Mouse (Mus musculus): ENCODE measurements around the gene Metrnl. TPM values are rescaled to one million over a fixed set of nuclear protein-coding genes. Genes with fewer than 3 reads are reported as not detected.

Metrnl gene
- polyA plus RNA-seq, 1 experiment from 2014 or later = 23.4 TPM

DNA sequence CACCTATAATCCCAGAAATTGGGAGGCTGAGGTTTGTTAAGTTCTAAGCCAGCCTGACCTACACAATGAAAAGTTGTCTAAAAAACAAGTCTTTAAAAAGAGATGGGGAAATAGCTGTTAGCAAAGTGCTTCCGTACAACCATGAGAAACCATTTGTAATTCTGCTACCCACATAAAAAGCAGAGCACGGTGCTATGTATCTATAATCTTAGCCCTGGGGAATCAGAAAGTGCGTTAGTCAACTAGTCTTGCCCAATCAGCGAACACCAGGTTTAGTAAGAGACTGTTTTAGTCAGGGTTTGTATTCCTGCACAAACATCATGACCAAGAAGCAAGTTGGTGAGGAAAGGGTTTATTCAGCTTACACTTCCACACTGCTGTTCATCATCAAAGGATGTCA lies 33.8 kb upstream of the Metrnl start:
- 92% methylated on average over 4 of the region's 4 CpGs for WGBS
- no peak overlapping the region for H3K27ac ChIP-seq (replicated peaks)

DNA sequence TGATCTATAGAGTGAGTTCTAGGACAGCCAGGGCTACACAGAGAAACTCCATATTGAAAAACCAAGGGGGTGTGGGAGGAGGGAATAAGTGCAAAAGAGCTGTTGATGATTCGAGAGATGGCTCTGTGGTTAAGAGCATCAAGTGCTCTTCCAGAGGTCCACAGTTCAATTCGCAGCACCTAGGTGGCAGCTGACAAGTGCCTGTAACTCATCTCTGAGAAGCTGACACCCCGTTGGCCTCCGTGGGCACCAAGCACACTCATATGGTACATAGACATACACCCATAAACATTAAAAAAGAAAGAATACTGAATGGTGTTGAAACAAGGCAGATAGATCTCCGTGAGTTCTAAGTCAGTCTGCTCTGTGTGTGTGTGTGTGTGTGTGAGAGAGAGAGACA lies 32.6 kb upstream of the Metrnl start:
- Histone ChIP-seq H3K9me3 (replicated peaks) (no peaks in the 10 kb centered on the region), H3K27me3 (replicated peaks) (no peaks in the 10 kb centered on the region), H3K4me2 (no peak overlapping the region), H3K36me3 (peaks cover 5% of the 10 kb centered on the region; the same call in 1 of the 2 replicates), H3K27ac (replicated peaks) (no peak overlapping the region), H3K4me1 (peaks cover 11% of the 10 kb centered on the region), H3K9ac (replicated peaks) (no peak overlapping the region), H3K4me3 (replicated peaks) (no peak overlapping the region)
- ATAC-seq (ENCODE audit: low FRiP score) = no peak
- WGBS = 95% methylated on average over 5 of the region's 5 CpGs

More for the DNA sequence above, 33.8 kb upstream of the Metrnl start:
- no peak for ATAC-seq (ENCODE audit: low FRiP score)
- H3K27me3 ChIP-seq (replicated peaks) = no peaks in the 10 kb centered on the region
- no peak overlapping the region for H3K9ac ChIP-seq (replicated peaks)
- H3K4me3 ChIP-seq (replicated peaks) = no peak overlapping the region
- H3K4me2 ChIP-seq = no peak overlapping the region
- peaks cover 6% of the 10 kb centered on the region; the same call in 1 of the 2 replicates for H3K4me1 ChIP-seq
- H3K36me3 ChIP-seq = peaks cover 5% of the 10 kb centered on the region; the same call in 1 of the 2 replicates
- no peaks in the 10 kb centered on the region for H3K9me3 ChIP-seq (replicated peaks)

DNA sequence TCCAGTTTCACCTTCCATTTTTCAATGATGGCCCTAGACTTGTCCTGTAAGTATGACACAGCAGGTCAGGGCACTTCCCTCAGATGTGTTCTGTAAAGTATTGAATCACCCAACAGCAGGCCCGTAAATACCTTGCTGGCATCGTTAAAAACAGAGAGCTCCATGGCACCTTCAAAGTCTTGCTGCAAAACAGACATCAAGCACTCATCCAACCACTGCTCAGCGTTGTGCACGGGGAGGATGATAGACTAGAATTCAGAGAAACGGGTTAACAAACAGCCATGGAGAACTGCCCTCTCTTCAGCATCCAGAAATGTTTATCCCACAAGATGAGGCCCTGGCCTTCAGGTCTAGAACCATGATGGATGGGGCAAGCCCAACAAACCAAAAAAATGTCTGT lies 30.4 kb upstream of the Metrnl start:
- Histone ChIP-seq H3K4me3 (replicated peaks) (no peak overlapping the region), H3K27me3 (replicated peaks) (no peaks in the 10 kb centered on the region), H3K9ac (replicated peaks) (no peak overlapping the region), H3K4me1 (peaks cover 12% of the 10 kb centered on the region), H3K4me2 (no peak overlapping the region), H3K27ac (replicated peaks) (no peak overlapping the region), H3K36me3 (peaks cover 5% of the 10 kb centered on the region; the same call in 1 of the 2 replicates), H3K9me3 (replicated peaks) (0 out of 2 replicates have a peak, but pooled peaks cover under 1% of the 10 kb centered on the region)
- 94% methylated on average over 5 of the region's 5 CpGs for WGBS
- ATAC-seq (ENCODE audit: low FRiP score) = no peak

DNA sequence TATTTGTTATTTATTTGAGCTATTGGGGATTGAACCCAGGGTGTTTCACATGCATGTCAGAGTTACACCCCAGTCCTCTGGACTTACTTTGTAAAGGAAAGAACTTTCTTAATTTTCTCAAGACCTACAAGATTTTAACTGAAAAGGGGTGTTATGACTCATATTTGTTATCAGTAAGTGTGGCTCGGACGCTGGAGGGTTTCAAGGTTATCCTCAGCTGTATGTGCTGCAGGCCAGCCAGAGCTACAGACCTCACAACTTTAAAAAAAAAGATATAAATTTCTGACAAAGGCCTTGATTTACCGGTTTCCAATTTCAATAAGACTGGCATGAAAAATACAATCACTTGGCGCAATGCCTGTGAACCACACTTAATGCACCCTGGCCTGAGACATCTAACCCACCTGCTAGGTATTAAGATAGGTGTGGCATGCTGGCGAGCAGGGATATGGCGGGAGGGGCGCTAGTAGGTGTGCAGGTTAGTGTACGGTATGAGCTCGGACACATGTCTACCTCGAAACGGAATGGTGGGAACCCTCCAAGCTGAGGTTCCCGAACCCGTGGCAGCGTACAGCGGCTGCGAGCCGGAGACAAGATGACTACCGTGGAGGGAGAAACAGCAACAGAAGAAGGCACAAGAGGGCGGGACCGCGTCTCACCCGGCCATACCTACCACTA lies 28.9 kb upstream of the Metrnl start:
- no peaks in the 10 kb centered on the region for H3K27me3 ChIP-seq (replicated peaks)
- H3K27ac ChIP-seq (replicated peaks) = peak overlapping the region; percentile 94
- peak overlapping the region; percentile 71 for H3K4me3 ChIP-seq (replicated peaks)
- peaks cover 12% of the 10 kb centered on the region for H3K4me1 ChIP-seq
- H3K9me3 ChIP-seq (replicated peaks) = 0 out of 2 replicates have a peak, but pooled peaks cover 3% of the 10 kb centered on the region
- H3K4me2 ChIP-seq = peak overlapping the region; percentile 77
- peak overlapping the region; percentile 84 for H3K9ac ChIP-seq (replicated peaks)
- 3% methylated on average over 22 of the region's 22 CpGs for WGBS
- peak; percentile 69 for ATAC-seq (ENCODE audit: low FRiP score)
- H3K36me3 ChIP-seq = peaks cover 5% of the 10 kb centered on the region; the same call in 1 of the 2 replicates

DNA sequence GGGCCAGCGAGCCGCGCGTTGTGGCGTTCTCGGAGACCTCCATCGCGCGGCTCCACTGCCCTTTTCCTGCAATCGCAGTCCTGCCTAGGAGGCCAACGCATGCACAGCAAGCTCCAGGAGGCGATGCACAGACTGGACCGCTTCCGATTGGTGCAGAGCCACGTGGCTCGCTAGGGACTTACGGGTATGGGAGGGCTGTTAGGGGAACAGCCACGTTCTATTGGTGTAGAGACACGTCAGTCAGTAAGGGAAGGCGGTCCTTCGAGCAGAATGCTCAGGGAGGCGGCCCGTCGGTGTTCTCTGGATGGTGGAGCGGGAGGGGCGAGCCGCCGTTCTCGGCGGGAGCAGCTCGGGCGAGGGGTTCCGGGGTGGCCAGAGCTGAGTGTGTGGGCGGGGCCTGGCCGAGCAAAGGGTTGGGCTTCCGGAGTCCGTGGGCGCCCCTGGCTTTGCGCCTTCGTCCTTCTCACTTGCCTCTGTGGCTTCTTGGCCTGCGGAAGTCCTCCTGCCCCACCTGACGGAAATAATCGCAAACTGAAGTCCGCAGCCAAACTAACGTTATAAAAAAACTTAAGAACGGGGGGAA lies 28.3 kb upstream of the Metrnl start, which contains the start of gene B3gntl1:
TSS of gene B3gntl1 (minus strand) at position 164 of the 583 bp plus-strand sequence.
- H3K27ac ChIP-seq (replicated peaks) = peak within 1 kb of the TSS; percentile 94
- under 1% methylated on average over 46 of the region's 46 CpGs for WGBS

DNA sequence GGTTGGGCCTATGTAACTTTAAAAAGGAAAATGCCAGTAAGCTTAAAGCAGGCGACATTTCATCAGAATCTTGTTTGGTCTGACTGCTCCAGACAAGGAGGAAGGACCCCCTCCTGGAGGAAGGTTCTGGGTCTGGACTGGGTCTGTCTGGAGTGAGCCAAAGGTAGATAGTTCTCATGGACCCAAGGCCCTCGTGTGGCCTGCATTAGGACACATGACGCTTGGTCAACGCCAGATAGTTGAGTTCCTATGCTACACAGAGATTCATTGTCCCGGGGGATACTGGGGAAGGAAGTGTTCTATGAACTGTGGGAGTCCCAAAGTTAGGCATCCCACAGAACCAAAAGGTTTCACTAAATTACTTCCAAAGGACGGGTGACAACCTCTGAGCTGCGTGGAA lies 27.7 kb upstream of the Metrnl start:
- Histone ChIP-seq H3K9me3 (replicated peaks) (0 out of 2 replicates have a peak, but pooled peaks cover 3% of the 10 kb centered on the region), H3K4me2 (peak overlapping the region; percentile 77), H3K9ac (replicated peaks) (peak overlapping the region; percentile 46), H3K27me3 (replicated peaks) (no peaks in the 10 kb centered on the region), H3K36me3 (peaks cover 3% of the 10 kb centered on the region; the same call in 1 of the 2 replicates), H3K4me1 (peaks cover 12% of the 10 kb centered on the region), H3K27ac (replicated peaks) (peak overlapping the region; percentile 94), H3K4me3 (replicated peaks) (peak overlapping the region; percentile 71)
- ATAC-seq (ENCODE audit: low FRiP score) = peak; percentile 12
- 72% methylated on average over 7 of the region's 7 CpGs for WGBS

More for the DNA sequence above, 28.3 kb upstream of the Metrnl start, which contains the start of gene B3gntl1:
- Histone ChIP-seq H3K9ac (replicated peaks) (peak within 1 kb of the TSS; percentile 84), H3K27me3 (replicated peaks) (no peaks in the 10 kb centered on the region), H3K4me3 (replicated peaks) (peak within 1 kb of the TSS; percentile 71), H3K4me1 (peaks cover 12% of the 10 kb centered on the region), H3K4me2 (peak within 1 kb of the TSS; percentile 77), H3K9me3 (replicated peaks) (0 out of 2 replicates have a peak, but pooled peaks cover 3% of the 10 kb centered on the region), H3K36me3 (peaks cover 5% of the 10 kb centered on the region; the same call in 1 of the 2 replicates)
- ATAC-seq (ENCODE audit: low FRiP score) = peak; percentile 100

DNA sequence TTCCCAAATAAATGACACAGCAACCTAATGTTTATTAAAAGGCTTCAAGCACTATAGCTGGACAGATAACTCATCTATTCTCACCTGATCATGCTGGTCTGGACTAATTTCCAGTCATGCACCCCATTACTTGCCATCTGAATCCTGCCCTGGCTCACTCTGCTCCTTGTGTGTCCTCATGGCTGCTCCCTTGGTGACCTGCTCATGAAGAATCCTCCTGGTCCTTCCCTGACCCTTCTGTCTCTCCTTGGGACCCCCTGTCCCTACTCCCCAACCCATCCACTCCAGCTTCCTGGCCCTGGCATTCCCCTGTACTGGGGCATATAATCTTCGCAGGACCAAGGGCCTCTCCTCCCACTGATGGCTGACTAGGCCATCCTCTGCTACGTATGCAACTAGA lies 24.5 kb upstream of the Metrnl start:
- no peak overlapping the region for H3K4me2 ChIP-seq
- ATAC-seq (ENCODE audit: low FRiP score) = no peak
- no peak overlapping the region for H3K27ac ChIP-seq (replicated peaks)
- no peak overlapping the region for H3K9ac ChIP-seq (replicated peaks)
- whole genome bisulfite sequencing = 95% methylated on average over 2 of the region's 2 CpGs
- H3K9me3 ChIP-seq (replicated peaks) = 0 out of 2 replicates have a peak, but pooled peaks cover 3% of the 10 kb centered on the region
- H3K27me3 ChIP-seq (replicated peaks) = no peaks in the 10 kb centered on the region
- no peaks in the 10 kb centered on the region for H3K36me3 ChIP-seq
- peaks cover 12% of the 10 kb centered on the region for H3K4me1 ChIP-seq
- H3K4me3 ChIP-seq (replicated peaks) = no peak overlapping the region

DNA sequence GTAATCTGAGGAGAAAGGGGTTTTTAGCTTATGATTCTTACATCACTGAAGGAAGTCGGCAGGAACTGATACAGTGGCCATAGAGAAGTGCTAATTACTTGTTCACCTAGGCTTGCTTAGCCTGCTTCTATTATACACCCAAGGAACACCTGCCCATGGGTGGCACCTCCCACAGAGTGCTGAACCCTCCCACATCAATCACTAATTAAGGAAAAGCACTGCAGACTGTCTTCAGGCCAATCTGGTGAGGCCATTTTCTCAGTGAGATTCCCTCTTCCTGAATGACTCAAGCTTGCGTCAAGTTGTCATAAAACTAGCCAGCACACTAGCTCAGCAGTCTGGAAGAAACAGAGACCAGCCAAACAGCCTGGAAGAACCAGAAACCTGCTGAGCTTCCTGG lies 21.8 kb upstream of the Metrnl start:
- no peaks in the 10 kb centered on the region for H3K36me3 ChIP-seq
- WGBS = 69% methylated on average over 2 of the region's 2 CpGs
- no peak for ATAC-seq (ENCODE audit: low FRiP score)
- H3K9ac ChIP-seq (replicated peaks) = no peak overlapping the region
- H3K4me1 ChIP-seq = peaks cover 5% of the 10 kb centered on the region; the same call in 1 of the 2 replicates
- no peaks in the 10 kb centered on the region for H3K27me3 ChIP-seq (replicated peaks)
- H3K4me3 ChIP-seq (replicated peaks) = no peak overlapping the region
- no peak overlapping the region for H3K4me2 ChIP-seq
- no peak overlapping the region for H3K27ac ChIP-seq (replicated peaks)
- H3K9me3 ChIP-seq (replicated peaks) = 0 out of 2 replicates have a peak, but pooled peaks cover 3% of the 10 kb centered on the region

DNA sequence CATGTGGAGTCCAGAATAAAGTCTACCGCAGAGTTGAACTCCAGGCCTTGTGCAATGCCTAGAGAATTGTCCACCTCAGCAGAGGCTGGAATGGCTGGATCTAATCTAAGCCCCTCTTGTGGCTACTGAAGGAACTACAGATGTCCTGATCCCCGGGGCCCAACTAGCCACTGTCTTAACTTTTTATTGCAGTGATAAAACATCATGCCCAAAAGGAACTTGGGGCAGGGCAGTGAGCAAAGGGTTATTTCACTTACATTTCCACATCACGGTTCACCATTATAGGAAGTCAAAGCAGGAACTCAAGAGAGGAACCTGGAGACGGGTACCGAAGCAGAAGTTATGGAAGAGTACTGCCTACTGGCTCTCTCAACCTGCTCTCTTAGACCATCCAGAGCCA lies 20.6 kb upstream of the Metrnl start:
- no peak overlapping the region for H3K27ac ChIP-seq (replicated peaks)
- no peak for ATAC-seq (ENCODE audit: low FRiP score)
- no peak overlapping the region for H3K4me2 ChIP-seq
- 0 out of 2 replicates have a peak, but pooled peaks cover 3% of the 10 kb centered on the region for H3K9me3 ChIP-seq (replicated peaks)
- H3K36me3 ChIP-seq = no peaks in the 10 kb centered on the region
- H3K9ac ChIP-seq (replicated peaks) = no peak overlapping the region
- H3K4me3 ChIP-seq (replicated peaks) = no peak overlapping the region
- H3K27me3 ChIP-seq (replicated peaks) = no peaks in the 10 kb centered on the region
- WGBS = 71% methylated on average over 5 of the region's 5 CpGs
- H3K4me1 ChIP-seq = peaks cover 5% of the 10 kb centered on the region; the same call in 1 of the 2 replicates

DNA sequence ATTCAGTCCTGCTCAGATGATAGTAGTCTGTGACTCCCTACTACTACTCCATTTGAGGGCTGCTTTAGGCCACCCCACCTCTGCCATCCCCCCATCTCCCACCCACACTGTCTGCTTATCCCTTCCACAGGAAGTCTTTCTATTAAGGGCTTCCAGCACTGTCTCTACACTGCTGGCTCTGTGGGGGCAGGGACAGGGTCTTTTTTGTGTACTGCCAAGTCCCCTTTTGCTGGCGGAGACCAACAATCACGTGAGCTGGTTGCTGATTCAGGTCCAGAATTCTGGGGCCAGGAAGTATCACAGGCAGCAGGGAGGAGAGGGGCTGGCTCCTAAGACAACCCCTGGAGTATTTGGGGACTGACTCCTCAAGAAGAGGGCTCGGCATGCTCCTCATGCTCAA lies 18.1 kb upstream of the Metrnl start:
- Histone ChIP-seq H3K9ac (replicated peaks) (no peak overlapping the region), H3K9me3 (replicated peaks) (no peaks in the 10 kb centered on the region), H3K4me2 (no peak overlapping the region), H3K4me1 (peaks cover 5% of the 10 kb centered on the region; the same call in 1 of the 2 replicates), H3K27ac (replicated peaks) (0 out of 2 replicates have a peak overlapping the region, but pooled peaks have one; percentile 18), H3K36me3 (no peaks in the 10 kb centered on the region), H3K27me3 (replicated peaks) (no peaks in the 10 kb centered on the region), H3K4me3 (replicated peaks) (no peak overlapping the region)
- 44% methylated on average over 3 of the region's 3 CpGs for whole genome bisulfite sequencing
- peak; percentile 41; the same call in 1 of the 2 replicates for ATAC-seq (ENCODE audit: low FRiP score)

DNA sequence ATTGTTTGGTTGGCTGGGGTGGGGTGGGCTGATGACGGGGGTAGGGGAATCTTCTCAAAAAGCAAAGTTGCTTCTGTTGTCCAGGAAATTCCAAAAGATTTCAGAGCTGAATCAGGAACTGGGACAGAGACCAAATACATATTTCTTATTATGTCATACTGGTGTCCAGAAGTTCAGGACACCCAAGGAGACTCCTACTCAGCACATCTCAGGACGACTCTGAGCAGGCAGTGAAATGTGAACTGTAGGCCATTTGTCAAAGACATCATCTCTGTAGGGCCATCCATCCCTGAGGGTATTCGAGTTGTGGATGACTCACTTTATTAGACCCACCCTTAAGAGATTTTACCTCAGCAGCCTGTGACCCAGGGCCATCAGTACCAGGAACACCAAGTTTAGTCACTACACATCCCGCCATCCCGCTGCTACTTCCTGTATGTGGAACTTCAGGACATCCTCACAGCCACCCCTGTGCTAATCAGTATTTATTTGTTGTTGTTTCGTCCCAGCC lies 15.8 kb upstream of the Metrnl start:
- Histone ChIP-seq H3K9me3 (replicated peaks) (no peaks in the 10 kb centered on the region), H3K4me1 (peaks cover 5% of the 10 kb centered on the region; the same call in 1 of the 2 replicates), H3K4me3 (replicated peaks) (no peak overlapping the region), H3K4me2 (no peak overlapping the region), H3K36me3 (no peaks in the 10 kb centered on the region), H3K27ac (replicated peaks) (no peak overlapping the region), H3K9ac (replicated peaks) (no peak overlapping the region), H3K27me3 (replicated peaks) (no peaks in the 10 kb centered on the region)
- ATAC-seq (ENCODE audit: low FRiP score) = no peak
- WGBS = 74% methylated on average over 6 of the region's 6 CpGs

All from neural tube, embryonic 15.5 days (tissue).